In genomic region chr14:10367783-10368680, GRCm38 (mm10) we compare ENCODE assay signal across 21 mouse cellular contexts.
A peak's percentile ranks its signal among the peaks of the same experiment; 100 is the strongest.
DNase-seq lines count a peak whose midpoint lies in the region; ATAC-seq lines count a peak whose summit lies in the region.
"Had no signal": no experiment of that assay in that cellular context is flagged by ENCODE, and none has a peak within 500 bp of the region (broad histone marks: within the 10 kb centered on the region; RNA-seq: fewer than 3 reads in every experiment).

No protein-coding gene starts in this region.

- no peaks in the 10 kb centered on the region for H3K36me3 ChIP-seq in kidney, embryonic 14.5 days (ENCODE audit: control insufficient read depth, insufficient read depth, low read length)
- no peaks in the 10 kb centered on the region for H3K36me3 ChIP-seq in heart, embryonic 11.5 days (ENCODE audit: control insufficient read depth, insufficient read depth, low read length)
- H3K36me3 ChIP-seq: embryonic facial prominence, embryonic 15.5 days; forebrain, embryonic 10.5 days; hindbrain, embryonic 10.5 days; limb, embryonic 15.5 days had no signal

- H3K27me3 ChIP-seq in kidney, embryonic 14.5 days (ENCODE audit: control insufficient read depth, insufficient read depth, low read length), result no peaks in the 10 kb centered on the region
- H3K27me3 ChIP-seq in heart, embryonic 11.5 days (ENCODE audit: control insufficient read depth, insufficient read depth, low read length), result no peaks in the 10 kb centered on the region
- H3K27me3 ChIP-seq: embryonic facial prominence, embryonic 15.5 days; limb, embryonic 15.5 days had no signal

- peak; percentile 3 to 4 for DNase-seq in kidney, postnatal 36 days
- peak; percentile 72 for DNase-seq in Muller cell, postnatal 12 days (ENCODE audit: inconsistent ontology term)
- peak; percentile 88 for DNase-seq in gonadal fat pad, adult 2 months (ENCODE audit: low read depth)
- DNase-seq in urinary bladder, postnatal 10 days (ENCODE audit: low spot score), result no peak
- DNase-seq in yolk sac, embryonic 10.5 days (ENCODE audit: low spot score), result no peak
- DNase-seq: adrenal gland, postnatal 36 days; cerebellum, adult 9-11 months; gastrocnemius, postnatal 14 days; kidney, adult 18-20 months; liver, postnatal 0 days; lung, postnatal 14 days; right cerebral cortex, postnatal 25 days; thymus, postnatal 36 days had no signal

- no peak overlapping the region for H3K4me3 ChIP-seq in kidney, embryonic 14.5 days (ENCODE audit: low read length)
- H3K4me3 ChIP-seq in heart, embryonic 11.5 days (ENCODE audit: low read depth, low read length), result no peak overlapping the region
- H3K4me3 ChIP-seq: embryonic facial prominence, embryonic 15.5 days; forebrain, embryonic 10.5 days; hindbrain, embryonic 10.5 days; limb, embryonic 15.5 days had no signal

- no peaks in the 10 kb centered on the region for H3K4me1 ChIP-seq in kidney, embryonic 14.5 days (ENCODE audit: control insufficient read depth, insufficient read depth, low read length)
- no peaks in the 10 kb centered on the region for H3K4me1 ChIP-seq in heart, embryonic 11.5 days (ENCODE audit: control insufficient read depth, insufficient read depth, low read length)
- H3K4me1 ChIP-seq: embryonic facial prominence, embryonic 15.5 days; forebrain, embryonic 10.5 days; hindbrain, embryonic 10.5 days; limb, embryonic 15.5 days had no signal

- no peak for ATAC-seq in kidney, embryonic 14.5 days (ENCODE audit: low FRiP score, low TSS enrichment)
- peak; percentile 31 for ATAC-seq in CD4-positive, CD25-positive, alpha-beta regulatory T cell, adult 4 months
- ATAC-seq in heart, embryonic 11.5 days (replicated peaks; ENCODE audit: insufficient number of reproducible peaks, low FRiP score, low TSS enrichment), result no peak
- ATAC-seq: hindbrain, postnatal 0 days; liver, postnatal 0 days had no signal

- H3K9ac ChIP-seq in kidney, embryonic 14.5 days (ENCODE audit: low read depth, low read length), result no peak overlapping the region
- H3K9ac ChIP-seq in heart, embryonic 11.5 days (ENCODE audit: low read depth, low read length), result no peak overlapping the region
- H3K9ac ChIP-seq: embryonic facial prominence, embryonic 15.5 days; limb, embryonic 15.5 days; liver, postnatal 0 days had no signal

- WGBS in kidney, embryonic 14.5 days, result 50% methylated on average over 5 of the region's 5 CpGs
- WGBS in heart, embryonic 11.5 days (ENCODE audit: insufficient replicate concordance), result 76% methylated on average over 5 of the region's 5 CpGs

- no peak overlapping the region for H3K27ac ChIP-seq in kidney, embryonic 14.5 days (ENCODE audit: low read depth, low read length)
- no peak overlapping the region for H3K27ac ChIP-seq in heart, embryonic 11.5 days (ENCODE audit: low read depth, low read length)
- H3K27ac ChIP-seq: embryonic facial prominence, embryonic 15.5 days; forebrain, embryonic 10.5 days; hindbrain, embryonic 10.5 days; hindbrain, postnatal 0 days; limb, embryonic 15.5 days had no signal

- no peaks in the 10 kb centered on the region for H3K9me3 ChIP-seq in kidney, embryonic 14.5 days (ENCODE audit: control insufficient read depth, low read length)
- no peaks in the 10 kb centered on the region for H3K9me3 ChIP-seq in heart, embryonic 11.5 days (replicated peaks; ENCODE audit: control insufficient read depth, low read length)
- H3K9me3 ChIP-seq: embryonic facial prominence, embryonic 15.5 days; forebrain, embryonic 10.5 days; hindbrain, embryonic 10.5 days; limb, embryonic 15.5 days had no signal

- no peak overlapping the region for H3K4me2 ChIP-seq in kidney, embryonic 14.5 days (replicated peaks; ENCODE audit: low read depth, low read length)
- H3K4me2 ChIP-seq in heart, embryonic 11.5 days, result no peak overlapping the region
- H3K4me2 ChIP-seq: embryonic facial prominence, embryonic 15.5 days; limb, embryonic 15.5 days had no signal

Comparison
In these comparisons a context has a peak if more than half of its experiments do, and no peak if none do; other contexts are left out.
1. DNase-seq: peak in kidney, postnatal 36 days (2 of 2), Muller cell, postnatal 12 days (single experiment) and gonadal fat pad, adult 2 months (single experiment); none in urinary bladder, postnatal 10 days (single experiment) and yolk sac, embryonic 10.5 days (single experiment).